Comparison of ENCODE assay signal across 11 mouse cellular contexts in genomic region chr2:30901646-30902160, GRCm38 (mm10). TPM values are rescaled to one million over a fixed set of nuclear protein-coding genes. Genes with fewer than 3 reads are reported as not detected.
DNase-seq lines count a peak whose midpoint lies in the region; ATAC-seq and TF ChIP-seq lines count a peak whose summit lies in the region.
"Had no signal": no experiment of that assay in that cellular context is flagged by ENCODE, and none has a peak within 500 bp of the region (broad histone marks: within the 10 kb centered on the region; RNA-seq: fewer than 3 reads in every experiment).

No protein-coding gene starts in this region.

- no peak for ATAC-seq in hindbrain, embryonic 13.5 days (ENCODE audit: low FRiP score)
- ATAC-seq: forebrain, postnatal 0 days; midbrain, embryonic 15.5 days had no signal

- peak; percentile 25 for DNase-seq in kidney, adult 18-20 months
- DNase-seq in kidney, adult 11 months = no peak
- peak; percentile 82 for DNase-seq in ZHBTc4 (ENCODE audit: low read depth, low spot score)
- peak; percentile 60 for DNase-seq in lung, postnatal 10 days
- no peak for DNase-seq in layer of hippocampus, adult 2 months (ENCODE audit: low spot score in 2 of 2)
- DNase-seq in embryo, embryonic 11 days = no peak
- DNase-seq: adrenal gland, postnatal 10 days; cerebellum, postnatal 36 days; forebrain, postnatal 0 days had no signal

- H3K9me3 ChIP-seq in hindbrain, embryonic 13.5 days = no peaks in the 10 kb centered on the region
- H3K9me3 ChIP-seq: midbrain, embryonic 15.5 days had no signal

- no peak overlapping the region for H3K9ac ChIP-seq in hindbrain, embryonic 13.5 days
- H3K9ac ChIP-seq: forebrain, postnatal 0 days had no signal

- H3K27me3 ChIP-seq in hindbrain, embryonic 13.5 days = peaks cover 25% of the 10 kb centered on the region

- 62% methylated on average over 6 of the region's 6 CpGs for WGBS in hindbrain, embryonic 13.5 days

- no peak overlapping the region for H3K4me3 ChIP-seq in hindbrain, embryonic 13.5 days
- no peak overlapping the region for H3K4me3 ChIP-seq in layer of hippocampus, adult 2 months

- no peaks in the 10 kb centered on the region for H3K36me3 ChIP-seq in hindbrain, embryonic 13.5 days
- H3K36me3 ChIP-seq: midbrain, embryonic 15.5 days had no signal

- H3K4me2 ChIP-seq in hindbrain, embryonic 13.5 days = 0 out of 2 replicates have a peak overlapping the region, but pooled peaks have one; percentile 61

- no peak for TF ChIP-seq CTCF in layer of hippocampus, adult 2 months (conservative IDR thresholded peaks at IDR 0.05)

- peaks cover 30% of the 10 kb centered on the region for H3K4me1 ChIP-seq in hindbrain, embryonic 13.5 days (replicated peaks)

- H3K27ac ChIP-seq in hindbrain, embryonic 13.5 days = no peak overlapping the region
- H3K27ac ChIP-seq in layer of hippocampus, adult 2 months = no peak overlapping the region
- H3K27ac ChIP-seq: midbrain, embryonic 15.5 days had no signal

RNA-seq across cellular contexts. Expression of gene Ptges, which starts 28.0 kb away (rescaled TPM):
- 3.8 and 5.8 TPM in 2 replicates for polyA plus RNA-seq in hindbrain, embryonic 13.5 days (2015; fragmentation: Nextera tagmentation; extraction: Ambion mirVana)
- total RNA-seq in layer of hippocampus, adult 2 months (2021) = 1 to 10 TPM; 4.2 to 4.5 TPM

RNA-seq across cellular contexts. Expression of gene Tor1b, which starts 51.1 kb away (rescaled TPM):
- polyA plus RNA-seq in hindbrain, embryonic 13.5 days (2015; fragmentation: Nextera tagmentation; extraction: Ambion mirVana) = 17.4 and 17.6 TPM in 2 replicates
- 10 to 100 TPM; 36.7 to 40.0 TPM for total RNA-seq in layer of hippocampus, adult 2 months (2021)

Comparison
In these comparisons a context has a peak if more than half of its experiments do, and no peak if none do; other contexts are left out.
1. DNase-seq: peak in kidney, adult 18-20 months (single experiment), ZHBTc4 (single experiment) and lung, postnatal 10 days (single experiment); none in kidney, adult 11 months (single experiment), layer of hippocampus, adult 2 months (0 of 2) and embryo, embryonic 11 days (single experiment).